Mouse (Mus musculus) granulocyte monocyte progenitor cell, adult 5-6 weeks (primary cell): ENCODE results near the gene Ctsh. TPM values are rescaled to one million over a fixed set of nuclear protein-coding genes. Genes with fewer than 3 reads are reported as not detected.

ENCODE experiments used
- ATAC-seq: replicated peaks from 2 replicates; pipeline ENCODE4 v1.8.0; 2016; ENCODE audit warnings: mild to moderate bottlenecking, moderate TSS enrichment, inconsistent platforms; ENCODE audit not compliant: poor library complexity, severe bottlenecking
- total RNA-seq, 2 experiments: library from RNA; stranded (forward) in 1 of 2; stranded (reverse) in 1 of 2; fragments of 200-712, 200-1000 nt in 1 of 2; fragments of >200 nt in 1 of 2; fragmentation: Nextera tagmentation in 1 of 2; gene quantifications; 2 replicates each; pipeline ENCODE4 v1.2.3; 2014 to 2017

The Ctsh gene
- total RNA-seq (2014; fragmentation: Nextera tagmentation) = 131 and 141 TPM in 2 replicates
- total RNA-seq (2017) = 53.6 and 57.1 TPM in 2 replicates

DNA sequence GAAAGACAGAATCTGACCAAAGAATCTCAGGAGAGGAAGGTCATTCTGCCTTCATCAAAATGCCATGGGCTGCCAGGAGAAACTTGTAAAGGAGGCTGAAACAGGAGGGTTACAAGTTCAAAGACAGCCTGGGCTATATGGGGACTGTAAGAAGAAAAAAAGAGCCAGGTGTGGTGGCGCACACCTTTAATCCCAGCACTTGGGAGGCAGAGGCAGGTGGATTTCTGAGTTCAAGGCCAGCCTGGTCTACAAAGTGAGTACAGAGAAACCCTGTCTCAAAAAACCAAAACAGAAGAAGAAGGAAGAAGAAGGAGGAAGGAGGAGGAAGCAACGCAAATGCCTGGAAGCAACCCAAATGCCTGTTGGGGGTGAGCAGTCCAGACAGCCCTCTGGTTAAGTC is at the start of gene Ctsh:
TSS of gene Ctsh (plus strand) at position 301 of the 400 bp plus-strand sequence.
- no peak for ATAC-seq

DNA sequence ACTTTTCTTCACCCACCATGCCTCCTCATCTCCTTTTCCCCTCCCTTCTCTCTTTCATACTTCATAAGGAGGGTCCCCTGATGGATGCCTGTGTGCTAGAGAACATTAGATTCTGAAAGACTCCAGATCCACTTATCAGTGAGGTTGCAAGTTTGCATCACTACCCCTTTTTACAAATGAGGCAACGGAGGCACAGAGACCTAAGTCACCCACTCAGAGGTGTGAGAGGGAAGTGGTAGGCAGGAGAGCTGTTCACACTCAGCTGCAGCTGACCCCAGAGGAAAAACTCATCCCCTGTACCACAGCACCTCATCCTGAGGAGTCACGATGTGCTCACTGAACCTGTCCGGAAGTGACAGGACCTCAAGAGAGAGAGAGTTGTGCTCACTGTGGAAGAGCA is 47.5 kb upstream of the Ctsh start:
- ATAC-seq = peak; percentile 71

DNA sequence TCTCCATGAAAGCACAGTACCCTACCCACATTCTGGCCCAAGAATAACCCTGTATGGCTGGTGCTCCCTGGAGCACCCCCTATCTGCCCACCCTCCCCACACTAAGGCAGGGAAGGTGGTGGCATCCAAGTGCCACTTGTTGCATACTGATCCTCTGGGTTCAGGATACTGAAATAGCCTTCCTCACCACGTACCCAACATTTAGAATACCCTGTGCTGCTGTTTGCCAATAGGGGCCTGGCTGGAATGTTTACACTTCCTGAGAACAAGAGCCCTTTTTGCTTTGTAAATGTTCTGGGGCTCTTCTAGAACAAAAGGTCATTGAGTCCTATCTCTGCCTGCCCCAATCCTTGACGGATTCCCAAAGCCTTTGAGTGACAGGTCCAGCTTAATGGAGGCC is 46.9 kb upstream of the Ctsh start:
- no peak for ATAC-seq

DNA sequence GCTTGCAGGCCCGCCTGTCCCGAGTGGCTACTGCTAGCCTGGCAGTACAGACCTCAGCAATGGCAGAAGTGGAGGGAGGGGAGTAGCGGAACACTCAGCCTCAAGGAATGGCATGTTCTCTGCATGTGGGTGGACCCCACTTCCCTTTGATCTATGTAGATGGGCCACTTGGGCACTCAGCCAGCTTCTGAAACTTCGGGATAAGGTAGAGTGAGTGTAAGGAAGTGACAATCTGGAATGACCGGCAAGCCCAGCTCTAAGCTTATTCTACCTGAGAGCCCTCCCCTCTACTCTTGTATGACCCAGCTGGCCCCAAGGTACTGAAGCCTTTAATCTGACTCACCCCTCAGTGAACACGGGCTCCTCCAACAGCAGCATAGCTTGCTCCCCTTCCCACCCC is 45.8 kb upstream of the Ctsh start:
- ATAC-seq = no peak

DNA sequence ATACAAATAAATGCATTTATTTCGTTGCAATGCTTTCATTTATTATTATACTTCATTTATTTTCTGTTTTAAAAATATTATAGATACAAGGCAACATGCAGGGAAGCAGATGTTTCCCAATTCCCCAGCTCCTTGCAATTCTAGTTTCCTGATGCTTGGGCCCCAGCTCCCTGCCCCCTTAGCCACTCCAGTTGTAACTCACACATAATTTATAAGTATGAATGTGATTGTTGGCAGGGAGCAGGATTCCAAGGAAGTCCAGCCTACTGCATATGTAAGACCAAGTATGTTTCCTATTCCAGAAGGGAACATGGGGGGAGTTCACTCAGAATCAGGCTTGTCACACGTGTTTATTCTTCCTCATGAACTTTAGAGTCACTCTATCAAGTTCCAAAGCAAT is 42.1 kb upstream of the Ctsh start:
- ATAC-seq = no peak

DNA sequence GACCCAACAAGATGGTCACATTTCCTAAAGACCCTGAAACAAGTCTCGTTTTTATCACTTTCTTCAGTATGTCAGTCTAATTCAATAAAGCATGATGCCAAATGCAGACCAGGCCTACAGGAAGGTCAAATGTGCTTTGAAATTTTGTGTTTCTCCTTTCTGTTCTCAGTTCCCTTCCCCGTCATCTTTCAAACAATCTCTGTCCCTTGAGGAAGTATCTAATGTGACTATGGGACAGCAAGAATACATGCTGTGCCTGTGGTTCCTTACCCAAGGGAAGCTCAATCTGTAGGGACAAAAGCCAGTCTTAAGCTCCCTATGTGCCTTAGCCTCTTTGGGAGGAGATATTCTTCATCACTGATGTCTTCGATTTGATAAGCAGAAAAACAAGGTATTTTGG is 39.3 kb upstream of the Ctsh start:
- ATAC-seq = peak; percentile 75

DNA sequence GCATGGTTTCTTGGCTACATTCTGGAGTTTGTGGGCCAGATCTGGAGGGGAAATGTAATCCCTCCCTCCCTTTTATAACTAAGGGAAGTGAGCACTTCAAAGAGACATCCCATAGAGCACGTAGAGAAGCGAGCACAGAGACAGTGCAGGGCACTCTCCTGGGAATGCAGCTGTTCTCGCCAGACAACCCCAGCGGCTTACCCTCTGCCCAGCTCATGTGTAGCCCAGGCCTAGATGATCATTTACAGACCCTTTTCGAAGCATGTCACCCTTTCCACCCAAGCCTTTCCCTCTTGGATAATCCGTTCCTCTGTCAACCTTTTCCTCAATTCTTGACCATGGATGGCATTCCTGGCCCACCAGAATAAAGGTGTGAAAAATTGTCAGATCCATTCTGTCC is 37.7 kb upstream of the Ctsh start:
- no peak for ATAC-seq

DNA sequence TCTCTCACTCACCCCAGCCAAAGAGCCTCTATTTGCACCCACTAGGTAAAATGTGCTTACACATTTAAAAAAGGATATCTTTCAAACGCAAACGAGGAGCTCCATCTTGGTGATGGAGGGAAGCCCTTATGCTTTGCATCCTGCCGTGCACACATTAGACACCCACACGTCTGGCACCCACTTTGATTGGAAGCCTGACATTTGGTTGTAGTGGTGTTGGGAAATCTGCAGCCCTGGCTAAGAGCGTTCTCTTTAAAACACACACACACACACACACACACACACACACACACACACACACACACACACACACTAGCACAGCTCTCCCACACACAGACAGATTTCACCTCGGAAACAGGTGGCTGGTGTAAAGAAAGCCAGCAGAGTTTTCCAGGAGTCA is 33.1 kb upstream of the Ctsh start:
- no peak; the same call in 1 of the 2 replicates for ATAC-seq

DNA sequence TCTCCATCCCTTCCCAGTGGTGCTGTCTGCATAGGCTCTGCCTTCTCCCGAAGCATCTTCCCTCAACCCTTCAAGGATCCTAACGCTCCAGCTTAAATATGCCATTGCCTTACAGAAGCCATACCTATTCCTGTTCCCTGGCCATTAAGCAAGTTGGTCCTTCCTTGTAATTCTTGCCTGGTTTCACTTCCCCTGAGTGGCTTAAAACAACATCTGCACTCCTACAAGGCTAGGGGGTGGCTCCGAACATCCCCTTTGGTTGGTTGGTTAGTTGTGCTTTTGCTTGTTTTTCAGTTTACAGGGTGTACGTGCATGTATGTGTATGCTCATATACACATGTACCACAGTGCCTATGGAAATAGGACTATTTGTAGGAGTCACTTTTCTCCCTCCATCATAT is 32.5 kb upstream of the Ctsh start:
- peak; percentile 96 for ATAC-seq

DNA sequence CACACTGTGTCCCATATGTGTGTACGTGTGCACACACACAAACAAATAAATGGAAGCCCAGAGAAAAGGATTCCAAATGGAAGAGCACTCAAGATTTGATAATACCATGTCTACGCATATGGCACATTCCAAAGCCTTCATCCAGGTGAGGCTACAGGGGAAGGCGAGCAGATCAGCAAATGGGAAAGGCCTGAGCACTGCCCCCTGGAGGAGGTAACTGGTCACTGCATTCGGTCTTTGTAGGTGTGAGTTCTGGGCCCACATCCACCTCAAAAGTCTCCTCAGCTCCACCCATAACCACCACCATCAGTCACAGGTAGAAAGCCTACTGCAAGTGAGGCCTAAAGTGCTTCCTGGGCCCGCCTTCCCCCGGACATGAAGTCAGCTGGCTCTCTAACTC is 26.2 kb upstream of the Ctsh start:
- ATAC-seq = peak; percentile 25

DNA sequence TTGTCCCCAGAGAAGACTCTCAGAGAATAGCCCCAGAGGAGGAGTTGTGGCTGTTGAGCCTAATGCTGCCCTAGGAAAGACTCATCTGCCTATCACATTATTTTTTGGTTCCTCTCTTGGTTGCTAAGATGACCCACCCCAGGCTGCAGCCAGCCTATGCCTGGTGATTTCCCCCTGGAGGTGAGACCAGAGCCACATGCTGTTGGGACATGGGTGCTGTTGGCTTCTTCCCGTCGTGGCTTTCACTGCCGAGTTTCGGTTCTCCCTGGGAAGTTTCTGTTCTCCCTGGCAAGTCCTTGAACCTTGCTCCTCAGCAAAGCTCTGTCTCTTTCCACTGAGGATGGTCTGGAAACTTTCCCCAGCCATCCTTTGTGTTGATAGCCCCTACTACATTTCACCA is 20.0 kb upstream of the Ctsh start:
- peak; percentile 97 for ATAC-seq

DNA sequence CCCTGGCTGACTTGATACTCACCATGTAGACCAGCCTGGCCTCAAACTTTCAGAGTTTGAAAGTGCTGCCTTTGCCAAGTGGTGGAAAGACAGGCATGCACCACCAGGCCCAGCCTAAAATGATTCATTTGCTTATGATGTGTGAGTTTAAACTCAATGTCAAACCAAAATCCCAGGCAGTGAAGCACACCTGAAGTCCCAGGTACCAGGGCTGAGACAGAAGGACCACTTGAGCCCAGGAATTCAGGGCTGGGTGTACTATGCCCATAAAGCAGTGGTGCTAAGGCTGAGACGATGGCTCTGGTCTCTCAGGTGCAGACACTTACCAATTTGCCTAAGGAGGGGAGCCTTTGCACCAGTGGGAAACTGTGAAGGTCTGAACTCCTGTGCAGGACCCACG is 18.8 kb upstream of the Ctsh start:
- ATAC-seq = no peak

DNA sequence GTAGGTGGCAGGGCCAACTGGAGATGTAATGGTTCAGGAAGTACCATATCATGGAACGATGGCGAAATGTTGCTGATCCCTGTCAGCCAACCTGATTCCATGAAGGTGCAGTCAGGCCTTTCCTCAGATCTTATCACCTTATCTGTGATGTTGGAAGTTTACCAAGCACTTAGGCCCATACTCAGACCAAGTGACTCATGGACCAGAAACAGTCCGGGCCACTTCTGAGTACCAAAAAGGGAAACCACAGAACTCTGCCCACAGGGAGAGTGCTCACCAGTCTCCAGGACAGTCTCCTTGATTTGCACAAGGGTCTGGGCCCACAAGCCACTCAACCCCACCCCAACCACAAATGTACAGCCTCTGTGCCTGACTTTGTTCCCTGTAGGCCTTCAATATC is 18.2 kb upstream of the Ctsh start:
- ATAC-seq = peak; percentile 52

DNA sequence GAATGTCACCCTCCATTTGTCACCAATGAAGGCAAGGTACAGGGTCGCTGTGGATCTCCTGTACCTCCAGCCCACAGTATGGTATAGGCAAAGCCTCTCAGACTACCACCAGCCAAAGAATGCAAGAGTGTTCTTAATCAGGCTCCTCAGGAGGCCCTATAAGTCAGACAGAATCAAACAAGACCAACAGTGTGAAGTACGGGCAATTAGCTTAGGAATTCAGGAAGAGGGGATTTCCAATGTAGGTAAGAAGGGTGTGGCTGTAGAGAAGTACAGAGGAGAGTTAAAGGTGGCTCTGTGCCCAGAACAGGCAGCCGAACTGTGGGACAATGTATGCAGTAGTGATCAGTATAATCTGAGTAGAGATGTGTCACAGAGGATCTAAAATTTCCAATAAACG is 17.6 kb upstream of the Ctsh start:
- no peak for ATAC-seq

DNA sequence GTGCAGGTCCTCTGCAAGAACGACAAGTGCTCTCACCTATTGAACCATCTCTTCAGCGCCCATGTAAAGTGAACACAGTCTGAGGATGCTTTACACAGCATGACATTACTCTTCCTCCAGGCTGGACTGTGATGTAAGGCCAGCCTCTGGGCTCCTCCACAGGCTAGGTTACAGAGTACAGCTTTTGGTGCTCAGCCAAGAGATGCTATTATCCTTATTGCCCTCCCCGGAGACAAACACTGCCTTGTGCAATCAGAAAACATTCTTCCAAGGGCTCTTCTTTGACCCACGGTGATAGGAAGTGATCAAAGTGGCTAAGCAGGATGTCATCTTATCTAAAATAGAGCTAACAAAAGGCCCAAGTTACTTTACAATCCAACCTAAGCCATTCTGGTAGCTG is 15.4 kb upstream of the Ctsh start:
- no peak for ATAC-seq

DNA sequence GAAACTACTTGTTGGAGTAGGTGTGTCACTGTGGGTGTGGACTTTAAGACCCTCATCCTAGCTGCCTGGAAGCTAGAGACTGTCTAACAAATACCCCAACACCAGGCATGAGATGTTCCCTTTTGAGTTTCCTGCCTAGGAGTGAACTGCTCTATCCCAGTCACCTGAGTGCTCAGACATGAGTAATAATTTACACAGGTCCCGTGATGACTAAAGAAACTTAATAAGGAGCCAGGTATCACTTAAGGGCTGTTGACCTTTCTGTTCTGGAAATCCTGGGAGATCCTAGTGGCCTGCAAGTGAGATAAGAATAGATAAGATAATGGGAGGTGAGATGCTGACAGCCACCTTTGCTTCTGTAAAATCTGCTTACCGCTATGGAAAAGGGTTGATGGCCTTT is 13.0 kb upstream of the Ctsh start:
- no peak for ATAC-seq

DNA sequence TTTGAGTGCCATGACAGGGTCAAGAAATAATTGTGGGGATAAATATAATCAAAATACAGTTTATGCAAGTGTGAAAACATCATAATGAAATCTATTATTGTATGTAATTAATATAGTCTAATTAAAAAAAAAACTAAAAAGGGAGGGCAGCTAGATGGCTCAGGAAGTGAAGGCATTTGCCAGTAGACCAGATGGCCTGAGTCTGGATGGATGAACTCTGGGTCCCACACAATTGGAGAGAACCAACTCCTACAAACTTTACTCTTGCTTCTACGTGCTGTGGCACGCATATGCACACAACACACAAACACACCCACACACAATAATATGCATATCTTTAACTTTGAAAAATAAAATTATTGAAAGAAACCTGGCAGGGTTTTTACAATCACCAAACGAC is 12.4 kb upstream of the Ctsh start:
- ATAC-seq = no peak

DNA sequence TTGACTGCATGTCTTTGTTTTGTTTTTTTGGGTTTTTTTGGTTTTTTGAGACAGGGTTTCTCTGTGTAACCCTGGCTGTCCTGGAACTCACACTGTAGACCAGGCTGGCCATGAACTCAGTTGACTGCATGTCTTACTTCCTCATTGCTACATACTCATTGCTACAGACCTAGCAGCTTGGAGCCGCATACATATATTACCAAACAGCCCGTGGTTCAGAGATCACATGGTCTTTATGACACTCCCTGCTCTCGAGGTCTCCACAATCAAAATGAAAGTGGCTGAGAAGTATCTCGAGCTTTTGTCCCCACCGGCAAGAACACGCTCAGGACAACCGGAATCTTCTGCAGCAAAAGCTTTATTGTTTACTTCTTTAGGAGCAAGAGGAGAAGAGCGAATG is 11.0 kb upstream of the Ctsh start:
- ATAC-seq = peak; percentile 100

DNA sequence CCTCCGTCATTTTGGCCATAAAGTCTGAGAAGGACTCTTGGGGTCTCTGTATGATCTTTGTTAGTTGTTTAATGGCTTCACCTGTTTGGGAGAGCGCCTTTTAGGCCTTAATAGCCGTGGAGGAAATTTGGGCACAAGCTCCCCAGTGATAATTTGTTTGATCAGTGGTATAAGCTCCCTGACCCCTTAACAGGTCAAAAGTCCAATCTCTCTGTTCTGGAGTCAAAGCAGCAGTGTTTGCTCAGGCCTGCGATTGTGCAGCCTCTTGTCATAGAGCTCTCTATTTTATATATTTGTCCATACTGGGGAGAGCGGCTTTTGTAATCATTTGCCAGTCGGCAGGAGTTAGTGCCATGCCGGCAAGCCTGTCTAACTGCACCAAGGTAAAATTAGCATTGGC is 8.8 kb upstream of the Ctsh start:
- no peak for ATAC-seq

DNA sequence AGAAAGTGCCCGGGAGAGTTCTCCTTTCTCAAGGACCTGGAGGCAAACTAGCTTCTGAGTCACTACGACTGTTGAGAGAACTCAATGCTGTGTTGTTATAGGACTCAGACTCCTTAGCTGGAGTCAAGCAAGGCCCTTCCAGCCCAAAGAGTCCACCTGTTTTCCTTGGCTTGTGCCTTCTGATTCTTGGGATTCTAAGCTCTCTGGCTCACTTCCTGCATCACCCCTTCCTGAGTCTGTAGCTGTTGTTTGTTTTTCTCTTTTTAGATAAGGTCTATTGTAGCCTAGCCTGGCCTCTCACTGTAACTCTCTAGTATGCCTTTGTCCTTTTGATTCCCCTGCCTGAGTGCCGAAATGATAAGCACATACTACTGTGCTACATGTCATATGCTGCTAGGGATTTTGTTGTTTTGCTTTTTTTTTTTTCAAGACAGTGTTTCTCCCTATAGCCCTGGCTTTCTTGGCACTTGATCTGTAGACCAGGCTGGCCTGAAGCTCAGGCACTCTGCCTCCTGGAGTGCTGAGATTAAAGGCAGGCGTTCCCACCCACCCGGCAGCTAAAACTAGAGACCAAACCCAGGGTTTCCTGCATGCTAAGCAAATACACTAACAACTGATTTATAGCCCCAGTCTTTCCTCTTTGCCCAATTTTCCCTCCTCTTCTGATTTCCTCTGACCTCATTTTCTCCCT is 5.9 kb upstream of the Ctsh start:
- ATAC-seq = no peak

DNA sequence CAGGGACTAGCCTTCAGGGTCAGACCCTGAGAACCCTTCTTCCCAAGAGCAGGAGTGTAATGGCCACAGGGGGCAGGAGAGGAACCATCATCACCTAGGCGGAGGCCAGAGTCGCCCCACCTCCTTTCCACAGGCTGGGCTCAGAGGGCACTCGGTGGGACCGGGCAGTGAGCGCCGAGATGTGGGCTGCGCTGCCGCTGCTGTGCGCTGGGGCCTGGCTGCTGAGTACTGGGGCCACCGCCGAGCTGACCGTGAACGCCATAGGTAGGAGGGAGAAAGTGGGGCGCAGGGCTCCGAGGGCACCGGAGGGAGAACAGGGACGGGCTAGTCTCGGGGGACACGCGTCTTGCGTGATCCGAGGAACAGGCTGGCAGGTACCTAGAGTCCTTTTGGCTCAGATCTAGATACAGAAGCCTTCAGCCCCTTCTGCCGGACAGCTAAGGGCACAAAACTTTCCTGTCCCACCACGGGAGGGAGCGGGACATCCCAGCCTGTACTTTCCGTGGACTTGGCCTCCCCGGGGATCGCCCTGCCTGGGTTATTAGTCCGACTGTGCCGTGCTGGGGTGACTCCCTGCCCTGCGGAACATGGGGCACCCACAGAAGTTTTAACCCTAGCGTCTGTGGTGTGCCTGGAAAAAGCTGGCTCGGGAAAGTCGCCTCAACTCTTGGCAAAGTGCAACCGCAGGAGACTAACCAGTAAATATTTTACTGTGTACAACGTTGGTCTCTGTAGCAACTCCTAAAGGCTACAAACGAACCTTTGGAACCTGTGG is 606 bp downstream of the Ctsh start:
- ATAC-seq = peak; percentile 98

DNA sequence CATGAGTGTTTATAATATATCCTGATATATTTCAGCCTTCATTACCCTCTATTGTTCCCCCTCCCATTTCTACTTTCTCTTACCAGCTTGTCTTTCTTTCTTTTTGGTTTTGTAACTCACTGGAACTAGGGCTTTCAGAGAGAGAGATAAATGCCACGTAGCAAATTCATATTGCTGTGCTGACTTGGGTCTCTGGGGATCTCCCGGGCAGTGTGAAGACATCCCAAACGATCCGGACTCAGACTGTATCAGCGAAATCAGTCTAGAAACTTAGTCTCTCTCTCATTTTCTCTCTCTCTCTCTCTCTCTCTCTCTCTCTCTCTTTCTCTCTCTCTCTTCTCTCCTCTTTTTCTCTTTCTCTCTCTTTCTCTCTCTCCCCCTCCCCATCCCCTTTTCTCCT is 1.5 kb downstream of the Ctsh start:
- ATAC-seq = no peak
